In the genomic region with DNA sequence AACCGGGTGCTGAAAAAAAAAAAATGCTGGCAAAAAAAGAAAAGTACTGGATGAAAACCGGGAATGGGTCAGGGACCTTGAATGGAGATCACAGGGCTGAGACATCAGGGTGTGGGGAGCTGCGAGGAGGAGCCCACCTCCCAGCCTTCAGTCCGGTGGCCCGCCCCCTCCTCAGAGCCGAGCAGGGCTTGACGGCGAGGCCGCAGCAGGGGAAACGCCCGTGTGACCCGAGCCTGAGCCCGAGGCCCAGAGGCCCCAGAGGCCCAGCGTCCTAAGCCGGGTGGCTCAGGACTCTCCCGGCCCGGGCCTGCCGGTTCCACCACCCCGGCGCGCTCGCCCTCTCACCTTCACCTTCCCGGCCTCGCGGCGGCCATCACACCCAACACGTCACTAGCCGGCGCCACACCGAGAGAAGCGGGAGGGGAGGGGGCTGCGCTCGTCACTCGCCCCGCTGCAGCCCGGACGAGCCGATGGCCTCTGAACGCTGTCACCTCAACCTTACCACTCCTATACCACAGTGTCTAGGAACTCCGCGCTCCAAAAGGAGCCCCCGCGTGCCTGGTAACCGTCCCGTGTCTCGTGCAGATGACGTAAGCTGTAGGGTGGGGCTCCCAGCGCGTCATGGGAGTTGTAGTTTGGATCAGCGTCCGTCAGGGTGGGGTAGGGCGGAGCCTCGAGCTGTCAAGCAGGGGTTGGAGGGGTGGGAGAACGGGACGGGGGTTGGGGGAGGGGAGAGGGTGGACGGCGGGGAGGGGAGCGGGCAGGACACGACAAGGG, we compare ENCODE assay signal across 8 mouse cellular contexts. TPM values are rescaled to one million over a fixed set of nuclear protein-coding genes. Genes with fewer than 3 reads are reported as not detected.
A peak's percentile ranks its signal among the peaks of the same experiment; 100 is the strongest.
DNase-seq lines count a peak whose midpoint lies in the region; ATAC-seq lines count a peak whose summit lies in the region.

Gene Mfn2 (minus strand): TSS at position 392 of the 777 bp plus-strand sequence.

- no peaks in the 10 kb centered on the region for H3K27me3 ChIP-seq in hindbrain, embryonic 16.5 days (replicated peaks; ENCODE audit: control insufficient read depth, insufficient read depth, low read length)

- peak within 1 kb of the TSS; percentile 91 for H3K27ac ChIP-seq in hindbrain, embryonic 16.5 days (ENCODE audit: low read depth, low read length)
- H3K27ac ChIP-seq in macrophage: peak within 1 kb of the TSS; percentile 87

- WGBS in hindbrain, embryonic 16.5 days: under 1% methylated on average over 56 of the region's 59 CpGs
- 2% methylated on average over 39 of the region's 59 CpGs for WGBS in macrophage (ENCODE audit: missing documents)

- H3K4me2 ChIP-seq in hindbrain, embryonic 16.5 days (ENCODE audit: low read length): peak within 1 kb of the TSS; percentile 69

- H3K9ac ChIP-seq in hindbrain, embryonic 16.5 days (ENCODE audit: low read depth, low read length): peak within 1 kb of the TSS; percentile 90

- peaks cover 2% of the 10 kb centered on the region for H3K36me3 ChIP-seq in hindbrain, embryonic 16.5 days (ENCODE audit: control insufficient read depth, insufficient read depth, low read length)
- H3K36me3 ChIP-seq in macrophage (ENCODE audit: inconsistent target): peaks cover 11% of the 10 kb centered on the region

- peaks cover 7% of the 10 kb centered on the region for H3K4me1 ChIP-seq in hindbrain, embryonic 16.5 days (ENCODE audit: control insufficient read depth, insufficient read depth, low read depth, low read length)

- peak; percentile 63 for DNase-seq in WW6 (ENCODE audit: low read depth, low spot score)
- DNase-seq in cerebellum, postnatal 4 days (ENCODE audit: low spot score in 2 of 2): peak; percentile 67 to 86
- DNase-seq in gastrocnemius, adult 18-20 months (ENCODE audit: low spot score): peak; percentile 92
- DNase-seq in left cerebral cortex, adult 18-20 months (ENCODE audit: low spot score in 2 of 2): peak; percentile 85 to 89
- DNase-seq in right cerebral cortex, adult 18-20 months: peak; percentile 91
- peak; percentile 57 for DNase-seq in urinary bladder, postnatal 10 days (ENCODE audit: low spot score)

- peak; percentile 93 for ATAC-seq in hindbrain, embryonic 16.5 days

- H3K4me3 ChIP-seq in hindbrain, embryonic 16.5 days (ENCODE audit: low read length): peak within 1 kb of the TSS; percentile 85
- H3K4me3 ChIP-seq in macrophage (ENCODE audit: inconsistent target): peak within 1 kb of the TSS; percentile 64

- peaks cover 19% of the 10 kb centered on the region for H3K79me2 ChIP-seq in macrophage (ENCODE audit: inconsistent target)

- H3K9me3 ChIP-seq in hindbrain, embryonic 16.5 days (ENCODE audit: control insufficient read depth, low read length): no peaks in the 10 kb centered on the region

RNA-seq across cellular contexts. Expression of gene Mfn2, which starts in this region (rescaled TPM):
- 100 to 1,000 TPM; 403 to 443 TPM for total RNA-seq in gastrocnemius, adult 18-20 months (2021)
- polyA plus RNA-seq in hindbrain, embryonic 16.5 days (2015; fragmentation: Nextera tagmentation; extraction: Ambion mirVana): 107 and 115 TPM in 2 replicates
- 100 to 1,000 TPM; 198 to 204 TPM for total RNA-seq in left cerebral cortex, adult 18-20 months (2021)
- total RNA-seq in macrophage (2018; cell fraction: chromatin; rRNA removed): 10 to 100 TPM; 11.2 to 44.6 (median 29.1) TPM
- 10 to 100 TPM; 30.0 to 43.9 (median 38.2) TPM for total RNA-seq in macrophage (2018; cell fraction: cytosol; rRNA removed)
- 10 to 100 TPM; 17.7 to 45.1 (median 29.2) TPM for total RNA-seq in macrophage (2018; cell fraction: nucleus; rRNA removed)
- polyA plus RNA-seq in macrophage (2018): 28.8 to 35.7 TPM (median 29.8 TPM) in 3 replicates

Comparison
In these comparisons a context has a peak if more than half of its experiments do, and no peak if none do; other contexts are left out.
1. Peak in every context shown above with its lines: DNase-seq, ATAC-seq, H3K4me3 ChIP-seq and H3K27ac ChIP-seq.